Mouse (Mus musculus) heart, postnatal 0 days (tissue): ENCODE results near the gene Gosr2.

ENCODE experiments used
- CTCF ChIP-seq: IDR thresholded peaks from 2 replicates; pipeline ENCODE4 v1.5.1; 2016; ENCODE audit warnings: antibody characterized with exemption, control low read depth, low read depth
- EP300 ChIP-seq: IDR thresholded peaks from 2 replicates; pipeline ENCODE4 v1.6.1; 2016; ENCODE audit warnings: antibody characterized with exemption, low read depth

GRCm38 (mm10) chr11:103709982-103710381 is 12.3 kb upstream of the Gosr2 start:
- no peak for TF ChIP-seq CTCF
- TF ChIP-seq EP300: no peak
